Mouse (Mus musculus): ENCODE measurements around the gene Uba3. TPM values are rescaled to one million over a fixed set of nuclear protein-coding genes. Genes with fewer than 3 reads are reported as not detected.

Uba3 gene
- polyA plus RNA-seq, 1 experiment from 2014 or later, result 76.3 TPM

GRCm38 (mm10) chr6:97222931-97223467 lies 17.6 kb upstream of the Uba3 start:
- Histone ChIP-seq H3K4me2 (ENCODE audit: low read length) (peak overlapping the region; percentile 54), H3K27ac (replicated peaks in 1 of 2; ENCODE audit: control insufficient read depth in 1 of 2, insufficient read depth in 1 of 2, low read depth in 2 of 2, low read length in 2 of 2) (peak overlapping the region; percentile 81 to 86), H3K4me3 (ENCODE audit: control insufficient read depth in 1 of 2, insufficient read depth in 1 of 2, low read depth in 1 of 2, low read length in 2 of 2) (no peak overlapping the region), H3K36me3 (ENCODE audit: control insufficient read depth, insufficient read depth, low read length) (peaks cover 18% of the 10 kb centered on the region; the same call in 1 of the 2 replicates), H3K9ac (ENCODE audit: low read length) (peak overlapping the region; percentile 27; the same call in 1 of the 2 replicates), H3K27me3 (ENCODE audit: control insufficient read depth, insufficient read depth, low read length) (no peaks in the 10 kb centered on the region), H3K9me3 (ENCODE audit: control insufficient read depth, low read length) (no peaks in the 10 kb centered on the region), H3K4me1 (ENCODE audit: control insufficient read depth in 2 of 2, insufficient read depth in 2 of 2, low read length in 2 of 2) (peaks cover 22 to 51% of the 10 kb centered on the region in 2 experiments)
- WGBS, result 22% methylated on average over 5 of the region's 5 CpGs
- ATAC-seq (ENCODE audit: insufficient number of reproducible peaks, insufficient read depth, low FRiP score, low read depth), result no peak

- Histone ChIP-seq H3K9me3 (ENCODE audit: control insufficient read depth, low read length) (no peaks in the 10 kb centered on the region), H3K36me3 (ENCODE audit: control insufficient read depth, insufficient read depth, low read length) (peaks cover 18% of the 10 kb centered on the region; the same call in 1 of the 2 replicates), H3K27ac (replicated peaks in 1 of 2; ENCODE audit: control insufficient read depth in 1 of 2, insufficient read depth in 1 of 2, low read depth in 2 of 2, low read length in 2 of 2) (peak overlapping the region; percentile 14 to 81; a peak in 3 of 4 replicates), H3K9ac (ENCODE audit: low read length) (no peak overlapping the region), H3K4me1 (ENCODE audit: control insufficient read depth in 2 of 2, insufficient read depth in 2 of 2, low read length in 2 of 2) (peaks cover 22 to 51% of the 10 kb centered on the region in 2 experiments), H3K27me3 (ENCODE audit: control insufficient read depth, insufficient read depth, low read length) (no peaks in the 10 kb centered on the region), H3K4me3 (ENCODE audit: control insufficient read depth in 1 of 2, insufficient read depth in 1 of 2, low read depth in 1 of 2, low read length in 2 of 2) (no peak overlapping the region), H3K4me2 (ENCODE audit: low read length) (peak overlapping the region; percentile 54)
- no peak for ATAC-seq (ENCODE audit: insufficient number of reproducible peaks, insufficient read depth, low FRiP score, low read depth)
- 51% methylated on average over 6 of the region's 6 CpGs for WGBS
Measured at GRCm38 (mm10) chr6:97222321-97222720, 16.9 kb upstream of the Uba3 start.

- H3K4me3 ChIP-seq (ENCODE audit: control insufficient read depth in 1 of 2, insufficient read depth in 1 of 2, low read depth in 1 of 2, low read length in 2 of 2), result no peak overlapping the region
- ATAC-seq (ENCODE audit: insufficient number of reproducible peaks, insufficient read depth, low FRiP score, low read depth), result no peak
- no peaks in the 10 kb centered on the region for H3K9me3 ChIP-seq (ENCODE audit: control insufficient read depth, low read length)
- WGBS, result 58% methylated on average over 15 of the region's 15 CpGs
- H3K27ac ChIP-seq (replicated peaks in 1 of 2; ENCODE audit: control insufficient read depth in 1 of 2, insufficient read depth in 1 of 2, low read depth in 2 of 2, low read length in 2 of 2), result peak overlapping the region; percentile 23 to 81; a peak in 1 of 4 replicates
- peaks cover 21 to 48% of the 10 kb centered on the region in 2 experiments for H3K4me1 ChIP-seq (ENCODE audit: control insufficient read depth in 2 of 2, insufficient read depth in 2 of 2, low read length in 2 of 2)
- peak overlapping the region; percentile 1; the same call in 1 of the 2 replicates for H3K9ac ChIP-seq (ENCODE audit: low read length)
- H3K36me3 ChIP-seq (ENCODE audit: control insufficient read depth, insufficient read depth, low read length), result peaks cover 14% of the 10 kb centered on the region; the same call in 1 of the 2 replicates
- no peaks in the 10 kb centered on the region for H3K27me3 ChIP-seq (ENCODE audit: control insufficient read depth, insufficient read depth, low read length)
- H3K4me2 ChIP-seq (ENCODE audit: low read length), result no peak overlapping the region
Measured at GRCm38 (mm10) chr6:97221205-97222025, 16.0 kb upstream of the Uba3 start.

GRCm38 (mm10) chr6:97220672-97221071 lies 15.2 kb upstream of the Uba3 start:
- Histone ChIP-seq H3K9me3 (ENCODE audit: control insufficient read depth, low read length) (no peaks in the 10 kb centered on the region), H3K27ac (replicated peaks in 1 of 2; ENCODE audit: control insufficient read depth in 1 of 2, insufficient read depth in 1 of 2, low read depth in 2 of 2, low read length in 2 of 2) (no peak overlapping the region), H3K27me3 (ENCODE audit: control insufficient read depth, insufficient read depth, low read length) (no peaks in the 10 kb centered on the region), H3K36me3 (ENCODE audit: control insufficient read depth, insufficient read depth, low read length) (peaks cover 14% of the 10 kb centered on the region; the same call in 1 of the 2 replicates), H3K4me1 (ENCODE audit: control insufficient read depth in 2 of 2, insufficient read depth in 2 of 2, low read length in 2 of 2) (peaks cover 20 to 45% of the 10 kb centered on the region in 2 experiments), H3K9ac (ENCODE audit: low read length) (no peak overlapping the region), H3K4me3 (ENCODE audit: control insufficient read depth in 1 of 2, insufficient read depth in 1 of 2, low read depth in 1 of 2, low read length in 2 of 2) (no peak overlapping the region), H3K4me2 (ENCODE audit: low read length) (no peak overlapping the region)
- WGBS, result 90% methylated on average over 2 of the region's 5 CpGs
- no peak for ATAC-seq (ENCODE audit: insufficient number of reproducible peaks, insufficient read depth, low FRiP score, low read depth)

GRCm38 (mm10) chr6:97216154-97216821 lies 10.8 kb upstream of the Uba3 start:
- no peak overlapping the region for H3K4me3 ChIP-seq (ENCODE audit: control insufficient read depth in 1 of 2, insufficient read depth in 1 of 2, low read depth in 1 of 2, low read length in 2 of 2)
- H3K27ac ChIP-seq (replicated peaks in 1 of 2; ENCODE audit: control insufficient read depth in 1 of 2, insufficient read depth in 1 of 2, low read depth in 2 of 2, low read length in 2 of 2), result 0 out of 4 replicates have a peak overlapping the region, but pooled peaks of 1 of the 2 experiments have one; percentile 25
- 0 out of 2 replicates have a peak, but pooled peaks cover 3% of the 10 kb centered on the region for H3K9me3 ChIP-seq (ENCODE audit: control insufficient read depth, low read length)
- no peak overlapping the region for H3K4me2 ChIP-seq (ENCODE audit: low read length)
- 76% methylated on average over 4 of the region's 4 CpGs for WGBS
- ATAC-seq (ENCODE audit: insufficient number of reproducible peaks, insufficient read depth, low FRiP score, low read depth), result no peak
- peaks cover 20% of the 10 kb centered on the region for H3K36me3 ChIP-seq (ENCODE audit: control insufficient read depth, insufficient read depth, low read length)
- no peaks in the 10 kb centered on the region for H3K27me3 ChIP-seq (ENCODE audit: control insufficient read depth, insufficient read depth, low read length)
- no peak overlapping the region for H3K9ac ChIP-seq (ENCODE audit: low read length)
- H3K4me1 ChIP-seq (ENCODE audit: control insufficient read depth in 2 of 2, insufficient read depth in 2 of 2, low read length in 2 of 2), result peaks cover 11 to 41% of the 10 kb centered on the region in 2 experiments

GRCm38 (mm10) chr6:97211981-97212380 lies 6.5 kb upstream of the Uba3 start:
- H3K4me2 ChIP-seq (ENCODE audit: low read length), result peak overlapping the region; percentile 89
- H3K4me1 ChIP-seq (ENCODE audit: control insufficient read depth in 2 of 2, insufficient read depth in 2 of 2, low read length in 2 of 2), result peaks cover 9 to 38% of the 10 kb centered on the region in 2 experiments
- H3K27me3 ChIP-seq (ENCODE audit: control insufficient read depth, insufficient read depth, low read length), result no peaks in the 10 kb centered on the region
- peaks cover 12% of the 10 kb centered on the region for H3K36me3 ChIP-seq (ENCODE audit: control insufficient read depth, insufficient read depth, low read length)
- 0 out of 2 replicates have a peak, but pooled peaks cover 3% of the 10 kb centered on the region for H3K9me3 ChIP-seq (ENCODE audit: control insufficient read depth, low read length)
- 50% methylated on average over 12 of the region's 12 CpGs for WGBS
- peak overlapping the region; percentile 10 to 84 for H3K4me3 ChIP-seq (ENCODE audit: control insufficient read depth in 1 of 2, insufficient read depth in 1 of 2, low read depth in 1 of 2, low read length in 2 of 2)
- H3K27ac ChIP-seq (replicated peaks in 1 of 2; ENCODE audit: control insufficient read depth in 1 of 2, insufficient read depth in 1 of 2, low read depth in 2 of 2, low read length in 2 of 2), result peak overlapping the region in 1 of 2 experiments; percentile 31; a peak in 2 of 4 replicates
- H3K9ac ChIP-seq (ENCODE audit: low read length), result peak overlapping the region; percentile 92
- no peak for ATAC-seq (ENCODE audit: insufficient number of reproducible peaks, insufficient read depth, low FRiP score, low read depth)

GRCm38 (mm10) chr6:97210962-97211601 lies 5.6 kb upstream of the Uba3 start:
- H3K9ac ChIP-seq (ENCODE audit: low read length), result peak overlapping the region; percentile 92
- H3K27me3 ChIP-seq (ENCODE audit: control insufficient read depth, insufficient read depth, low read length), result no peaks in the 10 kb centered on the region
- peak overlapping the region; percentile 84 to 100 for H3K4me3 ChIP-seq (ENCODE audit: control insufficient read depth in 1 of 2, insufficient read depth in 1 of 2, low read depth in 1 of 2, low read length in 2 of 2)
- peak overlapping the region; percentile 89 for H3K4me2 ChIP-seq (ENCODE audit: low read length)
- peak; percentile 59 for ATAC-seq (ENCODE audit: insufficient number of reproducible peaks, insufficient read depth, low FRiP score, low read depth)
- peak overlapping the region; percentile 82 to 90 for H3K27ac ChIP-seq (replicated peaks in 1 of 2; ENCODE audit: control insufficient read depth in 1 of 2, insufficient read depth in 1 of 2, low read depth in 2 of 2, low read length in 2 of 2)
- peaks cover 12% of the 10 kb centered on the region for H3K36me3 ChIP-seq (ENCODE audit: control insufficient read depth, insufficient read depth, low read length)
- WGBS, result under 1% methylated on average over 22 of the region's 22 CpGs
- H3K4me1 ChIP-seq (ENCODE audit: control insufficient read depth in 2 of 2, insufficient read depth in 2 of 2, low read length in 2 of 2), result peaks cover 9 to 34% of the 10 kb centered on the region in 2 experiments
- 0 out of 2 replicates have a peak, but pooled peaks cover 3% of the 10 kb centered on the region for H3K9me3 ChIP-seq (ENCODE audit: control insufficient read depth, low read length)
